Mouse (Mus musculus) subcutaneous adipose tissue, adult 2 months (tissue): Measurements from ENCODE around the gene Emx2. TPM values are rescaled to one million over a fixed set of nuclear protein-coding genes. Genes with fewer than 3 reads are reported as not detected.

ENCODE experiments used
- polyA plus RNA-seq: library from polyadenylated mRNA; depleted of rRNA; stranded (reverse); fragments of >200 nt; gene quantifications from 2 replicates; pipeline ENCODE4 v1.2.3, GENCODE M21; 2012; ENCODE audit warnings: low replicate concordance; rRNA removed

Emx2 gene
- 0.86 and 31.8 TPM in 2 replicates for polyA plus RNA-seq

DNA sequence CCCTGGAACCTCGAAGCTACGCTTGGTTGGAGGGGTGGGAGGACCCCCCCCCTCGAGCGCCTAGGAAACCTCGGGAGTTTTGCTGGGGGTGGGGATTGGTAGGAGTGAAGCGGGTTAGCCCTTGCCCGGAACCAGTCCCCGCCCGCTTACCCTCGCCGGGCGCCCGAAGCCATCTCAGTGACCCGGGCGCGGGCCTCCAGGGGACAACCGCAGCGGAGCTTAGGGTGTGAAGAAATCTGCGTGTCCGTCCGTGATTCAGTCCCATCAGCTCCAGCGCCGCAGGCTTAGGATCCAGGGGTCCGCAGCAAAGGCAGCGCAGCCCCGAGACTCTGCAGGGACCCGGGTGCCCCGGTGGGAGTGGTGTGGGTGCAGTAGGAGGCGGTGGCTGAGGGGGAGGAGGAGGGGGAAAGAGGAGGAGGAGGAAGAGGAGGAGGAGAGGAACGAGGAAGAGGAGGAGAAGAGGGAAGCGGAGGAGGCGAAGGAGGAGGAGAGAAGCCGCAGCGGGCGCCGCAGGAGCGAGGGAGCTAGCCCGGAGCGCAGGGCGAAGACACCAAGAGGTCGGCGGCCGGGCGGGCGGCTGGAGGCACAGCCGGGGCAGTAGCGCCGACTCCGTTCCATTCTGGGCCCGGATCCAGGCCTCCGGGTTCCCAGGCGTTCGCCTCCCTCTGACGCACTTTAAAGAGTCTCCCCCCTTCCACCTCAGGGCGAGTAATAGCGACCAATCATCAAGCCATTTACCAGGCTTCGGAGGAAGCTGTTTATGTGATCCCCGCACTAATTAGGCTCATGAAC lies at the start of gene Emx2:
Gene Emx2 (plus strand): TSS at position 422 of the 792 bp plus-strand sequence.

Other genes starting within 250 kb of the Emx2 start
- not detected in 2 replicates for gene Kcnk18, start 239.2 kb upstream of the Emx2 start, polyA plus RNA-seq
- 0.10 and 0.31 TPM in 2 replicates for gene Slc18a2, start 197.5 kb upstream of the Emx2 start, polyA plus RNA-seq
- gene Rps12-ps3, start 136.1 kb upstream of the Emx2 start, polyA plus RNA-seq: 2,240 and 5,569 TPM in 2 replicates
- gene Pdzd8, start 112.6 kb upstream of the Emx2 start, polyA plus RNA-seq: 4.6 and 11.4 TPM in 2 replicates